Mouse (Mus musculus): ENCODE measurements around the gene Gm595.

DNA sequence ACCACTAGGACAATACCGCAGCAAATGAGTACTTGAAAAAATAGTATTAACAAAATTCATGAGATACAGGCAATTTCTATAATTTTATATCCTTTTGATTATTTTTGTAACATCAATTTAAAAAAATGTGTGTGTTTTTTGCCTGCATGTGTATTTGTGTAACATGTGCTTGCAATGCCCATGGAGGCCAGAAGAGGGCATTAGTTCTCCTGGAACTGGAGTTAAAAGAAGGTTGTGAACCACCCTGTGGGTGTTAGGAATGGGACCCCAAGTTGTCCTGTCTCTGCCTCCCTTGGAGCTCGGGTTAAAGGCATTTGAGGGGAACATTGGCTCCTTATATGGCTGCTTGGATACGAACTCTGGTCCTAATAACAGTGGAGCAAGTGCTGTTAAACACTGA lies 26.2 kb upstream of the Gm595 start:
- no peak for TF ChIP-seq MYOG (IDR thresholded peaks at IDR 0.05; ENCODE audit: control insufficient read depth in 1 of 3, insufficient read depth in 1 of 3, insufficient read length in 2 of 3, low read depth in 2 of 3)
- no peak for TF ChIP-seq MYOD1 (IDR thresholded peaks at IDR 0.05; ENCODE audit: control insufficient read depth in 1 of 3, insufficient read length in 2 of 3, low read depth in 2 of 3)
- no peak for TF ChIP-seq MAX (IDR thresholded peaks at IDR 0.05; ENCODE audit: low read depth)
- no peak for TF ChIP-seq E2F4 (IDR thresholded peaks at IDR 0.05; ENCODE audit: insufficient read depth)
- TF ChIP-seq USF1 (IDR thresholded peaks at IDR 0.05; ENCODE audit: low read depth): no peak
- no peak for TF ChIP-seq POLR2A (IDR thresholded peaks at IDR 0.05; ENCODE audit: insufficient read length, low read depth)

Measured in myocyte (in vitro differentiated cells).